Mouse (Mus musculus) CD4-positive, CD25-positive, alpha-beta regulatory T cell, adult 2 months (primary cell): Measurements from ENCODE around the gene Rnaset2a.
"Not testable (repeated sequence)": the region's sequence is repeated elsewhere in the genome, so short reads cannot be mapped to it uniquely, and the experiment has no call there.

ENCODE experiments used
- DNase-seq: peaks from one replicate; pipeline ENCODE4 v3.0.0-alpha.2; 2012; ENCODE audit warnings: low read depth, low spot score

Rnaset2a gene

DNA sequence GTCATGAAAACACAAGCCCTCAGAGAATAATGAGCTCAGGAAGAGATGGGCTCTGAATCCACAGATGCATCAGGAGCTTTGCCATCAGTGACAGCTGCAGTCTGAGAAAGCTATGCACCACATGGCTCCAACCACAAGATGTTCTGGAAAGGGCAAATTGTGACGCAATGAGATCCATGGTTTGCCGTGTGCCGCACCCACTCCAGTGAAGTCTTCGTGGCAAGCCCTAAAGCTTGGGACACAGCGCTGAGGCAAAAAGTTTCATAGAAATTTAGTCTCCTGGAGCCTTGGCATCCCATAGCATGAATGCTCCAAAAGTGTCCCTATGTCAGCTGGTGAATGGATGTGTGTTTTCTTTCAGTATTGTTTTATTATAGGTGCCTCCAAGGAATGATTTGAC is 9.8 kb downstream of the Rnaset2a start:
- DNase-seq: not testable (repeated sequence)

DNA sequence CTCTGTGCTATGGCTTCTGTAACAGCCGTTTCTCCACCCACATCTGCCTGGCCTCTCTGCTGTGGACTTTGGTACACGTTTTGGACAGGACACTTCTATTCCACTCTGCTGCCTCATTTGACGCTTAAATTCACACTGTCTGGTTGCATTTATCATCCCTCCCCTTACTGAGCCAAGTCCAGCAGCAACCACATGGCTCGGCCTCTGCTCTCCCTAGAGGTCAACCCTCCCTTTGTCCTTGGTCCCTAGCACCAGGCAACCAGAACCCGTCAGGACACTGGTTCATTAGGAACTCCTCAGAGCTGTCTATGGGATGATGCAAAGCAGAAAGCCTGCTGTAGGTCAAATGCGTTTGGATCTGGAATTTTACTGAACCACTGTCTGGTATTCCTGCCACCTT is 17.0 kb downstream of the Rnaset2a start:
- DNase-seq: not testable (repeated sequence)

- not testable (repeated sequence) for DNase-seq
Measured at GRCm38 (mm10) chr17:8129578-8129977, 18.3 kb downstream of the Rnaset2a start.

- DNase-seq: not testable (repeated sequence)
Measured at GRCm38 (mm10) chr17:8128326-8128993, 19.4 kb downstream of the Rnaset2a start.

- not testable (repeated sequence) for DNase-seq
Measured at GRCm38 (mm10) chr17:8124586-8124985, 23.3 kb downstream of the Rnaset2a start.

GRCm38 (mm10) chr17:8122974-8123373 is 24.9 kb downstream of the Rnaset2a start:
- not testable (repeated sequence) for DNase-seq

DNA sequence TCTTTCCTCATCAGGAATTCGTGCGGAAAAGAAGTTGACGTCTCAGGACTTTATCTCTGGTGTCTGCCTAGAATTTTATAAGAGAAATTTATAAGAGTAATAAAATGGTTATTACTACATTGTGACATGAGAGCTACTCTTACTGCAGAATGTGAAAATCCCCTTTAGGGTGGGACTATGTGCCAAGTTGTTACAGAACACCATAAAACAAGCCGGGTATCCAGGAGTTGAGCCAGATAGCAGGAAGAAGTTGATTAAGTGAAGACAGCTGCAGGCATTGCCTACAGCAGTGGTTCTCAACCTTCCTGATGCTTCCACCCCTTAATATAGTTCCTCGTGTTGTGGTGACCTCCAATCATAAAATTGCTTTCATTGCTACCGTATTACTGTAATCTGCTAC is 31.0 kb downstream of the Rnaset2a start:
- not testable (repeated sequence) for DNase-seq

- DNase-seq: peak; percentile 34
Measured at GRCm38 (mm10) chr17:8116378-8116777, 31.5 kb downstream of the Rnaset2a start.

- not testable (repeated sequence) for DNase-seq
Measured at GRCm38 (mm10) chr17:8112199-8112598, 35.7 kb downstream of the Rnaset2a start.

DNA sequence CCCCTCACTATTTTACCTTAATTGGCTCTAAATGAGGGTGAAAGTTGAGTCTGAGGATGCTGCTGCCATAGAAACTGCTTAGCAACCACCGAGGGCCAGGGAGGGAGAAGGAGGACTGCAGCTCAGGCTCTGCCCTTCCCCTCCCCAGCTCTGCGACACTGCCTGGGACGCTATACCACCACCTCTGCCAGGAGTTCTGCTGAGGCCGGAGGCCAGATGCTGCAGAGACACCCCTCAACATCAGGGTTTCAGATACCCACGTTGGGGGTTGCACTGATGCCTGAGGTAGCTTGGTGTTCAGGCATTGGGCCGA is 46.6 kb downstream of the Rnaset2a start:
- not testable (repeated sequence) for DNase-seq

DNA sequence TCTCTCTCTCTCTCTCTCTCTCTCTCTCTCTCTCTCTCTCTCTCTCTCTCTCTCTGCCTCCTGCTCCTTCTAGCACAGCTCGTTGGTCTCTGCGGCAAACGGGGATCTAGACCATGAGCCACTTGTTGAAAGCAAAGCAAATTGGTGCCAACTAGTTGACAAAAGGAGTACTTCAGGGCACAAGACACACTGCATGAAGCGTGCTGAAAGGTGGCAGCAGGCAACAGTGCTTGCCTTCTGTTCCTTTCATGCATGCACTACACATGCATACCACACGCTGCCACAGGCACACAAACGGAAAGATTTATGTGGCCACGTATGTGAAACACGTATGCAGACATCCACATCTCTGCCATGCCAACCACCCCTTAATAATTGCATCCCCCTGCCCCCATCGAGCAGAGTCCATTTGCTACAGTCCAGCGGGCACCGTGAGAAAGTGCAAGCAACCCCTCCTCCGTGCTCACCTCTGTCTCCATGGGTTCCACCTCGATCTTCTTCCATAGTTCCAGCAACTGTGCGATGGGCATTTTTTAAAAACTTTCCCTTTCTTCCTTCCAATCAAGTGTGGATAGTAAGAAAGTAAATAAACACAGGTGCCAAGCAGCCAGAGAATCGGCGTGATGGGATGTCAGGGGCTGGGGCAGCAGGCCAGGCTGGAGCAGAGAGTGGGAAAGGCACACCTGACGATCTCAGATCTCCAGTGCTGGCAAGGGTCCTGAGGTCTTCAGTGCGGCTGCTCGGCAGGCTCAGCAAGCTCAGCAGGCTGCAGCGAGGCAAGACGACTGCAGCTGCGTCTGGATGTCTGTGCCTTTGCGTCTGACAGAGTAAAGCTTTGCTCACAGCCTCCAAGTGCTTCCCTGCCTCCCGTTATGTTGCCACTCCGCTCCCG is 47.2 kb downstream of the Rnaset2a start:
- DNase-seq: not testable (repeated sequence)

GRCm38 (mm10) chr17:8096199-8096598 is 51.7 kb downstream of the Rnaset2a start:
- DNase-seq: not testable (repeated sequence)

GRCm38 (mm10) chr17:8095653-8096052 is 52.2 kb downstream of the Rnaset2a start:
- not testable (repeated sequence) for DNase-seq

- not testable (repeated sequence) for DNase-seq
Measured at GRCm38 (mm10) chr17:8092537-8093526, 55.1 kb downstream of the Rnaset2a start.

DNA sequence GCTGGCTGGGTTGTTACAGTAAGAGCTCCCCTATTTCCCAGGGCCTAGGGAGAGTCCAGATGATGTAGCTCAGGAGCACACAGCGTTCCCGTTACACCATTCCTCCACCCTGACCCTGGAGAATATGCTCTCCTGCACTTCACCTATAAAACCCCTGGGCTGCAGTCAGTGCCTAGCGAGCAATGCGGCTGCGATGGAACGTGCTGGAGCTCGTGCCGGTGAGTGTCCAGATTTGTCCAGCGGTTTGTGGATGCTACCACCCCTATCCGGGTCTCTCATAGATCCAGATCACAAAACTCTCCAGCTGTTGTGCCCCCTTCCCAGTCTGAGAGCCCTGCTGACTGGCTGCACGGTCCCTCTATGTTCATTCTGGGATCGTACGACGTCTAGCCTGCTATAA is 56.6 kb downstream of the Rnaset2a start:
- DNase-seq: not testable (repeated sequence)

GRCm38 (mm10) chr17:8069847-8070246 is 78.0 kb downstream of the Rnaset2a start:
- not testable (repeated sequence) for DNase-seq
